8 mouse cellular contexts compared by ENCODE assay signal in genomic region chr10:19356720-19357641, GRCm38 (mm10). TPM values are rescaled to one million over a fixed set of nuclear protein-coding genes. Genes with fewer than 3 reads are reported as not detected.
DNase-seq lines count a peak whose midpoint lies in the region; ATAC-seq and TF ChIP-seq lines count a peak whose summit lies in the region.
"Had no signal": no experiment of that assay in that cellular context is flagged by ENCODE, and none has a peak within 500 bp of the region (broad histone marks: within the 10 kb centered on the region; RNA-seq: fewer than 3 reads in every experiment).

No protein-coding gene starts in this region.

- TF ChIP-seq CTCF in liver, postnatal 0 days (IDR thresholded peaks at IDR 0.05; ENCODE audit: low read depth): no peak

- peak; percentile 42 for DNase-seq in liver, embryonic 11.5 days (ENCODE audit: low spot score)
- DNase-seq in liver, postnatal 0 days: no peak
- no peak for DNase-seq in gastrocnemius, postnatal 36 days
- DNase-seq in right cerebral cortex, postnatal 10 days (ENCODE audit: low spot score in 2 of 2): no peak

- H3K27ac ChIP-seq in liver, embryonic 11.5 days (ENCODE audit: low read depth, low read length): no peak overlapping the region
- H3K27ac ChIP-seq in liver, postnatal 0 days (ENCODE audit: low read depth): no peak overlapping the region
- H3K27ac ChIP-seq in embryonic facial prominence, embryonic 12.5 days: no peak overlapping the region
- 0 out of 2 replicates have a peak overlapping the region, but pooled peaks have one; percentile 2 for H3K27ac ChIP-seq in hindbrain, embryonic 15.5 days (replicated peaks)
- H3K27ac ChIP-seq in neural tube, embryonic 13.5 days (replicated peaks): peak overlapping the region; percentile 56

- H3K9me3 ChIP-seq in liver, embryonic 11.5 days (ENCODE audit: control insufficient read depth, low read length): no peaks in the 10 kb centered on the region
- H3K9me3 ChIP-seq in liver, postnatal 0 days (ENCODE audit: low read length): no peaks in the 10 kb centered on the region
- no peaks in the 10 kb centered on the region for H3K9me3 ChIP-seq in embryonic facial prominence, embryonic 12.5 days
- H3K9me3 ChIP-seq in hindbrain, embryonic 15.5 days: no peaks in the 10 kb centered on the region
- H3K9me3 ChIP-seq in neural tube, embryonic 13.5 days: no peaks in the 10 kb centered on the region

- peak overlapping the region; percentile 8; the same call in 1 of the 2 replicates for H3K4me2 ChIP-seq in liver, embryonic 11.5 days
- no peak overlapping the region for H3K4me2 ChIP-seq in liver, postnatal 0 days (ENCODE audit: low read depth, low read length)
- peak overlapping the region; percentile 28 for H3K4me2 ChIP-seq in embryonic facial prominence, embryonic 12.5 days (replicated peaks)
- H3K4me2 ChIP-seq in hindbrain, embryonic 15.5 days: peak overlapping the region; percentile 54
- peak overlapping the region; percentile 48 for H3K4me2 ChIP-seq in neural tube, embryonic 13.5 days

- TF ChIP-seq EP300 in liver, postnatal 0 days (IDR thresholded peaks at IDR 0.05; ENCODE audit: low read depth): no peak

- H3K27me3 ChIP-seq in liver, embryonic 11.5 days (replicated peaks; ENCODE audit: control insufficient read depth, insufficient read depth, low read length): peaks cover 100% of the 10 kb centered on the region
- H3K27me3 ChIP-seq in liver, postnatal 0 days (ENCODE audit: insufficient read depth, low read length): peaks cover 96% of the 10 kb centered on the region
- H3K27me3 ChIP-seq in embryonic facial prominence, embryonic 12.5 days: peaks cover 90% of the 10 kb centered on the region
- peaks cover 94% of the 10 kb centered on the region for H3K27me3 ChIP-seq in hindbrain, embryonic 15.5 days
- H3K27me3 ChIP-seq in neural tube, embryonic 13.5 days: peaks cover 100% of the 10 kb centered on the region

- H3K4me3 ChIP-seq in liver, embryonic 11.5 days (ENCODE audit: low read depth, low read length): no peak overlapping the region; the same call in 1 of the 2 replicates
- H3K4me3 ChIP-seq in liver, postnatal 0 days (ENCODE audit: low read depth, low read length): no peak overlapping the region
- H3K4me3 ChIP-seq in embryonic facial prominence, embryonic 12.5 days: peak overlapping the region; percentile 14; the same call in 1 of the 2 replicates
- peak overlapping the region; percentile 27 for H3K4me3 ChIP-seq in hindbrain, embryonic 15.5 days
- peak overlapping the region; percentile 34 for H3K4me3 ChIP-seq in neural tube, embryonic 13.5 days

- no peak for ATAC-seq in liver, embryonic 11.5 days (replicated peaks; ENCODE audit: low FRiP score)
- no peak for ATAC-seq in liver, postnatal 0 days
- ATAC-seq in embryonic facial prominence, embryonic 12.5 days (ENCODE audit: insufficient number of reproducible peaks, insufficient read depth, low FRiP score, low TSS enrichment): no peak
- peak; percentile 45; the same call in 1 of the 2 replicates for ATAC-seq in hindbrain, embryonic 15.5 days (ENCODE audit: low FRiP score, low read depth)
- ATAC-seq in neural tube, embryonic 13.5 days (ENCODE audit: low read depth): peak; percentile 54

- H3K36me3 ChIP-seq in liver, embryonic 11.5 days (ENCODE audit: control insufficient read depth, insufficient read depth, low read length): no peaks in the 10 kb centered on the region
- no peaks in the 10 kb centered on the region for H3K36me3 ChIP-seq in liver, postnatal 0 days (replicated peaks; ENCODE audit: insufficient read depth, low read length)
- H3K36me3 ChIP-seq in embryonic facial prominence, embryonic 12.5 days: no peaks in the 10 kb centered on the region
- no peaks in the 10 kb centered on the region for H3K36me3 ChIP-seq in hindbrain, embryonic 15.5 days
- no peaks in the 10 kb centered on the region for H3K36me3 ChIP-seq in neural tube, embryonic 13.5 days

- H3K4me1 ChIP-seq in liver, embryonic 11.5 days (replicated peaks; ENCODE audit: control insufficient read depth, insufficient read depth, low read length): no peaks in the 10 kb centered on the region; the same call in 1 of the 2 replicates
- H3K4me1 ChIP-seq in liver, postnatal 0 days (ENCODE audit: insufficient read depth): no peaks in the 10 kb centered on the region
- peaks cover 11% of the 10 kb centered on the region; the same call in 1 of the 2 replicates for H3K4me1 ChIP-seq in embryonic facial prominence, embryonic 12.5 days
- H3K4me1 ChIP-seq in hindbrain, embryonic 15.5 days (replicated peaks): peaks cover 12% of the 10 kb centered on the region
- peaks cover 21% of the 10 kb centered on the region for H3K4me1 ChIP-seq in neural tube, embryonic 13.5 days (replicated peaks)

- H3K9ac ChIP-seq in liver, embryonic 11.5 days (ENCODE audit: low read depth, low read length): no peak overlapping the region
- no peak overlapping the region for H3K9ac ChIP-seq in liver, postnatal 0 days (replicated peaks)
- H3K9ac ChIP-seq in embryonic facial prominence, embryonic 12.5 days: no peak overlapping the region
- no peak overlapping the region for H3K9ac ChIP-seq in hindbrain, embryonic 15.5 days
- peak overlapping the region; percentile 62 for H3K9ac ChIP-seq in neural tube, embryonic 13.5 days

- whole genome bisulfite sequencing in liver, embryonic 11.5 days: 3% methylated on average over 63 of the region's 63 CpGs
- WGBS in liver, postnatal 0 days (ENCODE audit: insufficient replicate concordance): 2% methylated on average over 61 of the region's 63 CpGs
- WGBS in embryonic facial prominence, embryonic 12.5 days: under 1% methylated on average over 61 of the region's 63 CpGs
- under 1% methylated on average over 62 of the region's 63 CpGs for WGBS in hindbrain, embryonic 15.5 days
- WGBS in neural tube, embryonic 13.5 days: under 1% methylated on average over 63 of the region's 63 CpGs

- intact Hi-C loops in gastrocnemius, postnatal 36 days (cut with DNase I): no loop called here

RNA-seq across cellular contexts. Expression of gene Olig3, which starts 0.6 kb away (rescaled TPM):
- not detected in 2 replicates for polyA plus RNA-seq in liver, embryonic 11.5 days (2014; fragmentation: Nextera tagmentation; extraction: Ambion mirVana)
- polyA plus RNA-seq in liver, postnatal 0 days (2015; fragmentation: Nextera tagmentation; extraction: Ambion mirVana): not detected in 2 replicates
- 0.42 and 1.9 TPM in 2 replicates for polyA plus RNA-seq in embryonic facial prominence, embryonic 12.5 days (2016; fragmentation: Nextera tagmentation; extraction: Ambion mirVana)
- polyA plus RNA-seq in hindbrain, embryonic 15.5 days (2015; fragmentation: Nextera tagmentation; extraction: Ambion mirVana): 11.3 and 11.6 TPM in 2 replicates
- polyA plus RNA-seq in neural tube, embryonic 13.5 days (2015; fragmentation: Nextera tagmentation; extraction: Ambion mirVana): 21.5 and 26.3 TPM in 2 replicates
- not detected for total RNA-seq in gastrocnemius, postnatal 36 days (2021)
- total RNA-seq: liver, adult 2 months had no signal
- polyA plus RNA-seq: liver, adult 2 months had no signal

Comparison
In these comparisons a context has a peak if more than half of its experiments do, and no peak if none do; other contexts are left out.
1. ATAC-seq: peak in hindbrain, embryonic 15.5 days (single experiment) and neural tube, embryonic 13.5 days (single experiment); none in liver, embryonic 11.5 days (single experiment), liver, postnatal 0 days (single experiment) and embryonic facial prominence, embryonic 12.5 days (single experiment).
2. H3K27ac ChIP-seq: peak in hindbrain, embryonic 15.5 days (single experiment) and neural tube, embryonic 13.5 days (single experiment); none in liver, embryonic 11.5 days (single experiment), liver, postnatal 0 days (single experiment) and embryonic facial prominence, embryonic 12.5 days (single experiment).
3. H3K4me3 ChIP-seq: peak in embryonic facial prominence, embryonic 12.5 days (single experiment), hindbrain, embryonic 15.5 days (single experiment) and neural tube, embryonic 13.5 days (single experiment); none in liver, embryonic 11.5 days (single experiment) and liver, postnatal 0 days (single experiment).